Mouse (Mus musculus): ENCODE measurements around the gene Chn1.

Gene Chn1

GRCm38 (mm10) chr2:73560899-73561664 lies 214.1 kb downstream of the Chn1 start:
- no peak for DNase-seq (ENCODE audit: low spot score in 2 of 2)
